Mouse (Mus musculus) naive thymus-derived CD4-positive, alpha-beta T cell, adult 2 months (primary cell): ENCODE data around the gene Efcab5.

ENCODE experiments used
- DNase-seq: peaks from one replicate; pipeline ENCODE4 v3.0.0-alpha.2; 2011; ENCODE audit warnings: low read depth

Gene Efcab5

GRCm38 (mm10) chr11:77188868-77189267, at the start of gene Efcab5:
Gene Efcab5, minus strand, starts transcription at chr11:77188968.
- no peak for DNase-seq

- no peak for DNase-seq
Measured at GRCm38 (mm10) chr11:77235267-77235666, 46.5 kb upstream of the Efcab5 start.

GRCm38 (mm10) chr11:77231514-77231913, 42.7 kb upstream of the Efcab5 start:
- no peak for DNase-seq

- no peak for DNase-seq
Measured at GRCm38 (mm10) chr11:77230765-77231164, 42.0 kb upstream of the Efcab5 start.

DNA sequence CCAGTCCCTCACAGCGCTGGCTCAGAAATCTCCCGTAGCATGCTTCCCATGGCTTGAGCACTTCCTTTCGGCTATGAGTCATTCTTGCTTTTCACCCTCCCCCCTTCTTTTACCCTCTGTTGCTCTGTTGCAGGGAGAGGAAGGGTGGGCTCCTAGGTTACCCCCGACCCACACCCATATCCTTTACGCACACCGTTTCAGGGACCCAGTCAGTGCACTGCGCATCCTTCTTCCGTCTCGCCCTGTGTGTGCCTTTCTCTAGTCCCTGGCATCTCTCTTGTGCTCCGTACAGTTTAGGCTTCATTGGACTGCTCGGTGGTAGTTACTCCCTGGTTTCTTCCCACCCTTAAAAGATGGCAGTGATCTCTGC, 28.0 kb upstream of the Efcab5 start:
- no peak for DNase-seq

DNA sequence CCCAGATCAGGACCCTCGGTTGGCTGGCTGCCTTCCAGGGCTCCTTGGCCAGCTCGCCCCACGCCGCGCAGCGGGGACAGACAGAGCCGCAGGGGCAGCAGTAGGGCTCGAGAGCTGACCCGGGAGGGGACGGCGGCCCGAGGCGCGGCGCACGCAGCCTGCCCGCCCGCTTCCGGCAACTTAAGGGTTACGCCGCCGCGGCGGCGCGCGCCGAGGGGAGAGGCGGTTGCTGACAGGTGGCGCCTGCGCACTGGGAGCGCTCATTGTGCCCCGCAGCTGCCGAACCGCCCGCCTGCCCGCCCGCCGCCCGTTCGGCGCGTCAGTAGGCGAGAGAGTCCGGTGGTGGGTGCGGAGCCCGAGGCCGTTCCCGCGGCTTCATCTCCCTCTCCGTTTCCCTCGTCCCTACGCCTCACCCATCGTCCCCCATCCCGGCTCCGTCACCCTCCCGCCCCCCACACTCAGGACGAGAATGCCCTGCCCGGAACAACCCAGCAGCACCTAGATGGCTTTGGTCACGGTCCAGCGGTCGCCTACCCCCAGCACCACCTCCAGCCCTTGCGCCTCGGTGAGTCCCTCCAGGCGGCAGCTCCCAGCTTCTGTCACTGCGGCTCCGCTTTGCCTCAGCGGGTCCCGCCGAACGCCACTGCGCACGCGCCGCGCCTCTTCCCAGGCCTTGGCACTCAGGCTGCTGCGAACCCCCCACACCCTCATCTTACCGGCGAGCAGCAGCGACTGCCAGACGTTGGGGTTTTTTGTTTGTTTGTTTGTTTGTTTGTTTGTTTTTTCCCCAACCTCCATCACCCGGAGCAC, 27.4 kb upstream of the Efcab5 start, which contains the start of gene Ssh2:
Gene Ssh2 (plus strand): TSS at position 337 of the 810 bp plus-strand sequence.
- DNase-seq = peak; percentile 90

DNA sequence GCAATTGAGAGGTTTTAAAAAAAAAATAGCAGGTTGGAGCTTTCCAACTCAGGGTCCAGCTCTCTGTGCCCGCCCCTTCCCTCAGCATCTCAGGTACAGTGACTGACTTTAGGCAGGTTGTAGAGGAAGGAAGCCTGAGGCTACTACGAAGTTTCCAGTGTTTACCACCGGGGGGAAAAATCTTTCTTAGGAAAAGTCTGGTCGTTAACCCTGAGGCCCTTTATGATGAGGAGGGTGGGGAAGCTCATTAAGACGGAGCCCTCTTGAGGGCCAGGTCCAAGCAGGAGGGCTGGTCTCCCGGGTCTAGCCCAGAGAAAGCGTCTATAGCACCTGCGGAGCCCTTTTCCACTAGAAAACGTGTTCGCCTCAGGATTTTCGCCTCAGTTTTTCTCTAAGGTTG, 26.7 kb upstream of the Efcab5 start:
- DNase-seq = no peak

DNA sequence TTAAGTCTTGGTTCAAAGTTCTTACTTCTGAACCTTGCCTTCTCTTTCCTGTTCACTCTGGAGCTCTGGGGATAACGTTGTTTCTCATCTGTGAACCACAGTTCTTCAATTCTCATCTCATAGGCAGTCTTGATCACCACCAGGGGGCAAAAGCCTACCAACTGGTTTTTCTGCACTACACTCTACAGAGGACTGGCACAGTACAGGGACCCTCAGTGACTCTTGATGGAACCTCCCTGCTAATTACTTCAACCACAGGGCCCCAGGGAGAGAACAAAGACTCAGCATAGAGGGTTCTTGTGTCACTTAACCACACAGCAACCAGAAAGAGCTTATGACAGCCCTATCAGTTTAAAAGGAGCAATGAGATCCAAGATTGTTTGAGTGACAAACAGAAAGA, 26.0 kb upstream of the Efcab5 start:
- DNase-seq = peak; percentile 82

DNA sequence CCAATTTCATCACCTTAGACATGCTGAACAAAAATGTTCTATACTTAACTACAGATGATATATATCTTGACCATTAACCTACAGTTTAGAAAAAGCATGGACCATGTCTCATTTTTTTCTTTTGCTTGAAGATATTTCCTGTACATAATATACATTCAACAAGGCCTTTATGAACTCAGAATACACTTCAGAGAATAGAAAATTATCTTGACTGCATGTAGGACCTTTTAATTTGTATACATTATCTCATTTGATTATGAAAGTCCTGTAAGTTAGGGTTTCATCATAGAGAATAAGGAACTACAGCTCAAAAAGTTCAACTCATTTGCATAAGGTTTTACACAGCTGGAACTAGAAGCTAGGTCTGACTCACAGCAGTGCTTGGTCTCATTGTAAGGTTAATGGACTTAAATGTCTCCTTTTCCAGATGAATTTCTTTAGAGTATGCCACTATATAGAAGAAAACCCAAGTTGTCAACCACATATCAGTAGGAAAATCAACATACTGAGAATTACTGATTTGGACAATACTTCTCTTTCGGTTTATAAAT, 25.4 kb upstream of the Efcab5 start:
- DNase-seq = no peak

GRCm38 (mm10) chr11:77200703-77201102, 11.9 kb upstream of the Efcab5 start:
- DNase-seq = no peak

GRCm38 (mm10) chr11:77199636-77200035, 10.9 kb upstream of the Efcab5 start:
- DNase-seq = no peak

- DNase-seq = peak; percentile 11
Measured at GRCm38 (mm10) chr11:77196181-77197143, 7.7 kb upstream of the Efcab5 start.

DNA sequence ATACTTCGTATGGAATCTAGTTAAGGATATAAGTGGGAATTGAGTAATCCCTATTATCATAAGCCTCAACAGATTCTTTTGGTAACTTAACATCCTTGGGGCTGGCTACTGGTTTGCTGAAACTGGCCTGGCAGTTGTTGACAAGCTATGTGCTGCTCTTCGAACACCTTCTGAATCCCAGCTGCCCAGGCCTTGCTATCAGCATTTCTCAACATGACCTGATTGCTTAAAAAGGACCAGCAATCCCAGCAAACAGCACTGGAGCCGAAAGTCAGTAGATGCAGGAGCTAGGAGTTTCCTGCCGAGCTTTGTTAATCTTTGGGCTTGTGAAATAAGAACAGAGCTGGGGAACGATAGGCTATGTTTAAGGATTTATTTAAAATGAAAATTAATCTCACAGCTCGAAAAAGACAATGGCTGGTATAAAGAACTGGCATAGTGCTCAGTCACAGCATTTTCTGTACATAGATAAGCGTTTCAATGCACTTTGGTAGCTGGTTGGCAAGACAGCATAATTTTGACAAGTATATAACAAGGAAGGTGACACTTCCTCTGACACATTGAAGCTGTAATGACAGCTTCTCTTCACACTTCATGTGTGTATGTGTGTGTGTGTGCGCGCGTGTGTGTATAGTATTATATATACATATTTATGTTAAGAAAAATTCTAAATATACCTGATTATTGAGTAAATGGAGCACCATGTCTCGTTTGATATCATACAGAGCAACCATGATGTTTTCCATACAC, 6.8 kb upstream of the Efcab5 start:
- no peak for DNase-seq

DNA sequence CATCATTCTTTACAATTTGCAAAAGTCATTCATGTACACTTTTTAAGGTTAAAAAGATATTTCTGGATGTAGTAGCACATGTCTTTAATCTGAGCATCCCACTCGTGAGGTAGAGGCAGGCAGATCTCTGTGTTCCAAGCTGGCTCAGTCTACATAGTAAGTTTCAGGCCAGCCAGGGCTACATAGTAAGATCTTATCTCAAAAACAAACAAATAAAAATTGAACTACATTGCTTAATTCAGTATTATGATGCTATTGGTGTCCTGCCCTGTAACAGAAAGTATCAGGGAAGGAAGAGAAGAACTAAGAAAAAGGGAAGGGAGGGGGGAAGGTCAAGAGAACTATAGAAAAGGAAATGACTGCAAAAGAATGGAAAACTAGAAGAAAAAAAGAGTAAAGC, 6.0 kb upstream of the Efcab5 start:
- DNase-seq = no peak

DNA sequence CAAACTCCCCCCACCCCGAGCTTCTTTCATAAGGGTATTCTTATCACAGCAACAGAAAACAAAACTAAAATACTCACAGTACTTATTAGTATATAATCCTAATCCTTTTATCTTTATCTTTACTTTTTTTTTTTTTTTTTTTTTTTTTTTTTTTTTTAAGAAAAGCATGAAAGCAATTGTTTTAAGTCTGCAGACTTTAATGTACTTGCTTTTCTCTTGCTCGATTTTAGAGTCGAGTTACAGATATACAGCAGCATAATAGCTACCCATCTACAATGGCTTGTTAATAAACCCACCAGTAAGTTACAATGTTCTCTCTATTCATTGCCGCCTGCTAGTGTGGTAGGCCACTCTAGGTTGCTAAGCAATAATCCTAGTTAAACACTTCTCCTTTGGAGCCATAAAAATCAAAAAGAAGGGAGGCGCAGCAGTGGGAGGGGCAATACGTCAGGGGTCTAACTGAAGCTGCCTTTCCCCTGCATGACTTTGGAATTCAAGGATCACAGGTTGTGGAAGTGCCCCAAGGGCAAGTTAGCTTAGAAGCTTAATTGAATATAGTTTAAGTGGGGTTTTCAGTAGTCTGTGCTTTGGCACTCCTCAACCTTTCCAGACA, 5.3 kb upstream of the Efcab5 start:
- no peak for DNase-seq

GRCm38 (mm10) chr11:77193410-77193809, 4.6 kb upstream of the Efcab5 start:
- no peak for DNase-seq

DNA sequence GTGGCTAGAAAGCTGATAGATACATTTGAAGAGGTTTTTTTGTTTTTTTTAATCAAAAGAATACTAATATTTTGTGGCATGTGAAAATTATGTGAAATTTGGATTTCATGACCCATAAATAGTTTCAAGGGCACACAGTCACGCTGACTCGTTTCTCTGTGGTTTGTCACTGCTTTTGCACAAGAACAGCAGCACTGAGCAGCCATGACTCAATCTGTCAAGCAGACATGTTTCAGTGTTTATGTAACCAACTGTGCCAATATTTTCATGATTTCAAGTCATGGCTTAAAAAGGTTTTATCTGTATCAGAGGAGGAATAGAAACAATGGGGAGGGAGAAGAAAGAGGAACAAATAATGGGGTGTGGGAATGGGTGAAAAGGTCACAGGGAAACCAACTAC, 3.8 kb downstream of the Efcab5 start:
- DNase-seq = no peak

DNA sequence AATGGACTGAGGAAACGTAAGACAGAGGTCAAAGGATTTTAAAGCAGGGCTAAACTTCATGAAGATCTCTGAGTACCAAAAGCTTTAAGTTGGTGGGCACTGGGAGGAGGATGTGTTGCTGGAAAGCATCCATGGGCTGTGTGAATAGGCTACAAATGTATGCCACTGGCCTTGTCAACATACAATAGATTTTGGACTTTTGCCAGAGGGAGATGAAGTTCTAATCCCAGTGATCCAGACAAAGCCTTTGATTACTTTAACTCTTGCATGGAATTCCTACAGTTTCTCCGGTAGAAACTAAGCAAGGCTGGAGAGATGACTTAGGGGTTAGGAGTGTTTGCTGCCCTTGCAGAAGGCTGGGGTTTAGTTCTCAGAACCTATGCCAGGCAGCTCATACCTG, 6.2 kb downstream of the Efcab5 start:
- no peak for DNase-seq

DNA sequence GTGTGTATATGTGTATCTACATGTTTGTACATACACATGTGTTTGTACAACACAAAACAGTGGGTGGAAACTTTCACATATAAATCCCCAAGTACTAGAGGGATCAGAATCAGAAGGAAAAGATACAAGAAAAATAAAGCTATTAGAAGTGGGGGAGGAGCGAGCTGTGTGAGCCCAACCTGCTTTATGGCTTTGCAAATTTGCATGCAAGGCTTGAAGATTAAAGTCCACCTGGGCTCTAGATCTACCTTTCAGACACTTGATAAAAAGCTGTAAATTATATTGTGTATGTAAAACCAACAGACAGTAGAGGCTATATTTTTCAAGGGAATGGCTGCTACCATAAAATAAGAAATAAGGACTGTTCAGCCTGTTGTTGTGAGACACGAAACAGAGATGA, 6.7 kb downstream of the Efcab5 start:
- no peak for DNase-seq

GRCm38 (mm10) chr11:77181528-77181927, 7.2 kb downstream of the Efcab5 start:
- DNase-seq = no peak

GRCm38 (mm10) chr11:77180886-77181285, 7.9 kb downstream of the Efcab5 start:
- DNase-seq = no peak

- DNase-seq = no peak
Measured at GRCm38 (mm10) chr11:77179771-77180170, 9.0 kb downstream of the Efcab5 start.
